Mouse (Mus musculus): ENCODE measurements around the gene Mcm7. TPM values are rescaled to one million over a fixed set of nuclear protein-coding genes. Genes with fewer than 3 reads are reported as not detected.
A peak's percentile ranks its signal among the peaks of the same experiment; 100 is the strongest.

The Mcm7 gene
- total and polyA plus RNA-seq, 3 experiments = 146 to 277 (median 206) TPM

DNA sequence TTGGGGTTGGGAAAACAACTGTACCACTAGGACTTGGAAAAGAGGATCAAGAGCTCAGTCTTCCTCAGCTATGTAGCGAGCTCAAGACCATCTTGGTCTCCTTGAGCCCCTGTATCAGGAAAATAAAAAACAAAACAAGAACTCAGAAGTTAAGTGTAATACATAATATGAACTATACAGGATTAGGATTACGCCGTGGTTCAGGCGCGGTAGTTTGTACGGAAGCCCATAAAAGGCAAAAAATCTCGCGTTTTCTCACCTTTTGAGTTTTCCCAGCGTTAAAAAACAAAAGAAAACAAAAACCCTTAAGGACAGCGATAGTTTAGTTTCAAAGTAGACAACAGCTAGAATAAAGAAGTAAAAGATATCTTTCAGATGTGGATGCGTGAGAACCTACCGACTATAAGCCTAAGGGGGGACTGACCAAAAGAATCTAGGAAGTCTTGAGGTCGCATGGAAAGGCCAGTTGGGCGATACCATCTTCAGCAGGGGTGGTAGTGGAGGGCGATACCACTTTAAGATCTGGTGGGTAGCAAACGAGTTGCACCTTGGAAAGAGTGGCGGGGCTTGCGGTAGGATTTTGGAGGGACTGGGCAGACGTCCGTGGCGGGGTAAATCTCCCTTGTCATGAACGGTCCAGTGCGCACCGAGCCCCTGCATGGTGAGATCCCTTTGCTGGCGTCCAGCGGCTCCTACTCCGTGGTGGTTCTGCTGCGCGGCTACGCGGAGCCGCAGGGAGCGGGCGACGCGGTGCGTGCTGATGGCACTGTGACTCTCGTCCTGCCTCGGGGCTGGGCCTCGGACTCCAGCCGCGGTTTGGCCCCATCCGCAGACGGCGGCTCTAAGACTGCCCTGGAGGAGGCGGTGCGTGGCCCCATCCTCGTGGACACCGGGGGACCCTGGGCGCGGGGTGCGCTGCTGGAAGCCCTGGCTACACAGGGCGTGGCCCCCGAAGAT is 21.8 kb upstream of the Mcm7 start, which contains the start of gene Mblac1:
Gene Mblac1 (plus strand): TSS at position 544 of the 957 bp plus-strand sequence.
- in situ Hi-C loops (cut with MboI; ENCODE audit: low pct_ligation_motif_present, low pct_unique_long_range_greater_than_20kb, low sequenced_read_pairs) = no loop called here

DNA sequence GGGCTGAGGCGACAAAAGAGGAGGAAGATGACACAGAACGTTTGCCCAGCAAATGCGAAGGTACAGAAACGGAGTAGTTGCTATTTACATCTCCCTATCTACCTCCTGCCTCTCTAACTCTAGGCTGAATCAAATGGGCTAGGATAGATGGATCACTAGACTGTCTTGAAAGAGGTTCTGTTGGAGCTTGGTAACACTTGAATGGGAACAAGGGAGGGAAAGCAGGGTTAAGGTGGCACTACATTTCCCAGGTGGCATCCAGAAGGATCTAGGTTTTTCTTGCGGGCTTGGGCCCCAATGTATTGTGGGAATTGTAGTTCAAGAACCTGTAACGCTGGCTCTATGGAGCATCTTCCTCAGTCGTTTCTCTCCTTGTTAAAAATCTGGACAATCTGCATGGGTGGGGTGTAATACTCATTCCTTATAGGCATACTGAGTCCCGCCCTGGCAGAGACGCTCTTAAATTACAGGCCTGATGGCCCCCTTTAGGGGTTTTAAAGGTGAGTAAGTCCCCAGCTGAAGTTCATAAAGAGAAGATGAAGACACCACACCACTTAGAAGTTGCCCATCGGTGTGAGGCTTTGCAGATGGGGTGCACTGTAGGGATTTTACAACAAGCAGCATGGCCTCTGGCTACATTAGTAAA is 15.6 kb upstream of the Mcm7 start:
- TF ChIP-seq HCFC1 (IDR thresholded peaks at IDR 0.05; ENCODE audit: low read depth, low read length) (peak; percentile 94), BHLHE40 (IDR thresholded peaks at IDR 0.05; ENCODE audit: low read depth, low read length) (no peak), TCF12 (IDR thresholded peaks at IDR 0.05; ENCODE audit: low read depth, low read length) (no peak), EP300 (IDR thresholded peaks at IDR 0.05; ENCODE audit: low read length) (no peak), GABPA (IDR thresholded peaks at IDR 0.05; ENCODE audit: insufficient replicate concordance, low read depth, low read length) (peak; percentile 57; the same call in 1 of the 2 replicates), KAT2A (IDR thresholded peaks at IDR 0.05; ENCODE audit: insufficient replicate concordance, low read length) (peak; percentile 88; the same call in 1 of the 2 replicates), POLR2A (IDR thresholded peaks at IDR 0.05; ENCODE audit: low read depth, low read length) (no peak)
- H3K4me2 ChIP-seq (ENCODE audit: insufficient read depth, low read depth, poor library complexity, severe bottlenecking) = peak overlapping the region; percentile 83

More for the DNA sequence above, 21.8 kb upstream of the Mcm7 start, which contains the start of gene Mblac1:
- H3K27me3 ChIP-seq (replicated peaks) = no peaks in the 10 kb centered on the region
- peak within 1 kb of the TSS; percentile 42; the same call in 1 of the 2 replicates for H3K9ac ChIP-seq (ENCODE audit: insufficient read depth, low read depth)
- no peaks in the 10 kb centered on the region for H3K79me2 ChIP-seq (replicated peaks; ENCODE audit: control insufficient read depth, extremely low read depth, insufficient read depth, poor library complexity, severe bottlenecking)
- H3K4me3 ChIP-seq (replicated peaks in 1 of 3; ENCODE audit: low read depth in 2 of 3, low read length in 2 of 3, poor library complexity in 1 of 3) = peak within 1 kb of the TSS in 2 of 3 experiments; percentile 23 to 53
- no peak within 1 kb of the TSS for H3K27ac ChIP-seq (ENCODE audit: insufficient read depth, low read depth)
- peaks cover 21 to 57% of the 10 kb centered on the region in 2 experiments for H3K36me3 ChIP-seq (replicated peaks in 1 of 2; ENCODE audit: control insufficient read depth in 1 of 2, insufficient read depth in 1 of 2, low read length in 1 of 2)
- peak within 1 kb of the TSS; percentile 4; the same call in 1 of the 2 replicates for H3K4me2 ChIP-seq (ENCODE audit: insufficient read depth, low read depth, poor library complexity, severe bottlenecking)
- dilution Hi-C loops (cut with MboI; ENCODE audit: extremely low pct_ligation_motif_present, extremely low pct_unique_long_range_greater_than_20kb, low sequenced_read_pairs) = no loop called here
- peaks cover 3% of the 10 kb centered on the region for H3K9me3 ChIP-seq (replicated peaks; ENCODE audit: low read length)
- no peaks in the 10 kb centered on the region for H3K4me1 ChIP-seq (ENCODE audit: control insufficient read depth in 1 of 2, insufficient read depth in 2 of 2)
- TF ChIP-seq POLR2A (IDR thresholded peaks at IDR 0.05; ENCODE audit: low read depth, low read length) (peak; percentile 41), RAD21 (IDR thresholded peaks at IDR 0.05; ENCODE audit: low read depth, low read length) (no peak), POLR2AphosphoS2 (IDR thresholded peaks at IDR 0.05; ENCODE audit: low read depth, low read length) (peak; percentile 67), MEF2A (IDR thresholded peaks at IDR 0.05; ENCODE audit: borderline replicate concordance, low read depth, low read length) (no peak), SMC3 (IDR thresholded peaks at IDR 0.05; ENCODE audit: low read depth, low read length) (no peak), MXI1 (IDR thresholded peaks at IDR 0.05; ENCODE audit: low read depth, low read length) (no peak), CHD1 (IDR thresholded peaks at IDR 0.05; ENCODE audit: low read depth, low read length) (peak; percentile 97), NELFE (IDR thresholded peaks at IDR 0.05; ENCODE audit: low read depth, low read length) (peak; percentile 57; the same call in 1 of the 2 replicates), ELF1 (IDR thresholded peaks at IDR 0.05; ENCODE audit: low read depth, low read length) (0 out of 2 replicates have a peak, but pooled peaks have one; percentile 11), UBTF (IDR thresholded peaks at IDR 0.05; ENCODE audit: low read depth, low read length) (no peak), TBP (conservative IDR thresholded peaks at IDR 0.05; ENCODE audit: low read depth, low read length) (peak; percentile 43; the same call in 1 of the 2 replicates), JUND (conservative IDR thresholded peaks at IDR 0.05; ENCODE audit: low read depth, low read length) (no peak), MYC (IDR thresholded peaks at IDR 0.05; ENCODE audit: low read depth, low read length) (peak; percentile 33), ZKSCAN1 (IDR thresholded peaks at IDR 0.05; ENCODE audit: borderline replicate concordance, low read depth, low read length) (no peak)
- DNase-seq (ENCODE audit: extremely low read depth) = no peak

More for the DNA sequence above, 15.6 kb upstream of the Mcm7 start:
- in situ Hi-C loops (cut with MboI; ENCODE audit: low pct_ligation_motif_present, low pct_unique_long_range_greater_than_20kb, low sequenced_read_pairs) (no loop called here), dilution Hi-C loops (cut with MboI; ENCODE audit: extremely low pct_ligation_motif_present, extremely low pct_unique_long_range_greater_than_20kb, low sequenced_read_pairs) (no loop called here)
- no peaks in the 10 kb centered on the region for H3K27me3 ChIP-seq (replicated peaks)
- no peaks in the 10 kb centered on the region for H3K9me3 ChIP-seq (replicated peaks; ENCODE audit: low read length)
- peak overlapping the region; percentile 86 to 96 (median 92) for H3K4me3 ChIP-seq (replicated peaks in 1 of 3; ENCODE audit: low read depth in 2 of 3, low read length in 2 of 3, poor library complexity in 1 of 3)
- peak overlapping the region; percentile 76 for H3K9ac ChIP-seq (ENCODE audit: insufficient read depth, low read depth)
- peak; percentile 82 for DNase-seq (ENCODE audit: extremely low read depth)
- H3K36me3 ChIP-seq (replicated peaks in 1 of 2; ENCODE audit: control insufficient read depth in 1 of 2, insufficient read depth in 1 of 2, low read length in 1 of 2) = peaks cover 38 to 57% of the 10 kb centered on the region in 2 experiments
- H3K4me1 ChIP-seq (ENCODE audit: control insufficient read depth in 1 of 2, insufficient read depth in 2 of 2) = peaks cover 3 to 17% of the 10 kb centered on the region in 2 experiments; a peak in 3 of 4 replicates
- H3K27ac ChIP-seq (ENCODE audit: insufficient read depth, low read depth) = peak overlapping the region; percentile 38
- H3K79me2 ChIP-seq (replicated peaks; ENCODE audit: control insufficient read depth, extremely low read depth, insufficient read depth, poor library complexity, severe bottlenecking) = 0 out of 2 replicates have a peak, but pooled peaks cover 3% of the 10 kb centered on the region

Measured in CH12.LX (cell line).